Mouse (Mus musculus): ENCODE data around the gene Dtx1.

Dtx1 gene

GRCm38 (mm10) chr5:120703660-120704059, 8.1 kb downstream of the Dtx1 start:
- DNase-seq: no peak

- DNase-seq: peak; percentile 32
Measured at GRCm38 (mm10) chr5:120702969-120703368, 8.8 kb downstream of the Dtx1 start.

DNA sequence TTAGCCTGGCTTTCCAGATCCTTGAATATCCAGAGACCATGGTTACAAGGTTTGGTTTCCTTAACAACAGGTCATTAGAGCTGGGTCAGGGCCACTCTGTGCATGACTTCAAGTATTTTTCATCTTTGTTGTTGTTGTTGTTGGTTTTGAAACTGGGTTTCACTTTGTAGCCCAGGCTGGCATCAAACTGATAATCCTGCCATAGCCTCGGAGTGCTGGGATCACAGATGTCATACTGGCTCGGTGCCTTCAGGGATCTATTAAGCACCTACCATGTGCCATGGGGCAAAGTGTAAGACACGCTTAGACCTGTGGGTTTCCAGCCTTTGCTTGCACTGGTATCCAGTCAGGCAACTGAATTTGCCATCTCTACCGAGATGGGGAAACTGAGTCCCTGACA, 9.3 kb downstream of the Dtx1 start:
- DNase-seq: no peak

DNA sequence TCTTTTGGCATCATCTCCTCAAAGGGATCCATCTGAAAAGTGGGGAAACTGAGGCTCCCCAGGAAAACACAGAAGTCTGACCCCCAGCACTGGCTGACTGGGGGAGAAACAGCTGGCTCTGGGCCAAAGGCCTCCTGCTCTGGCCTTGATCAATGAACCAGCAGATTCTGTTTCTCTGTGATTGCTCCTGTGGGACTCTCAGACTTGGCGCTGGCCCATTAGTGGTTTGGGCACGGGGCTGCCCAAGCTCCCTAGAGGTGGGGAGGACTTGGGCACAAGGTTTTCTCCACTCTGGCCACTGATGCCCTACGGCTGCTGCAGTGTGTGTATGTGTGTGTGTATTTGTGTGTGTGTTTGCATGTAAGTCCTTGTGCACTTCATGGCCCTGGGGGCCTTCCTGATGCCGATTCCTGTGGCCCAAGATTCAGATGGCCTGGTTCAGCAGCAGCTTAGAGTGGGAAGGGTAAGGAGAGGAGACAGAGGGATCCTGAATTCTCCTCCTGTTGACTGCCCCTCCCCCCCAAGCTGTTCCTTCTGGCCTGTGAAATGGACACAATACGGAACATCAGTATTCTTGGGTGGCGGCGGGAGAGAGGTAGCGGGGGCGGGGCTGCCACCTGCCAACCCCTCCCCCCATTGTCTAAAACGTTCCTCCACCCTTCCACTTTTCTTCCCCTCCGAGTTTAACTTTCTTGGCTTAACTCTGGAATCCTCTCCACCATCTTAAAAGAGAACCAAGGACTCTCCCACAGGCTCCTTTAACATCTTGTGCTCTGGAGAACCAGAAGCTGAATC, 10.5 kb downstream of the Dtx1 start:
- no peak for DNase-seq

DNA sequence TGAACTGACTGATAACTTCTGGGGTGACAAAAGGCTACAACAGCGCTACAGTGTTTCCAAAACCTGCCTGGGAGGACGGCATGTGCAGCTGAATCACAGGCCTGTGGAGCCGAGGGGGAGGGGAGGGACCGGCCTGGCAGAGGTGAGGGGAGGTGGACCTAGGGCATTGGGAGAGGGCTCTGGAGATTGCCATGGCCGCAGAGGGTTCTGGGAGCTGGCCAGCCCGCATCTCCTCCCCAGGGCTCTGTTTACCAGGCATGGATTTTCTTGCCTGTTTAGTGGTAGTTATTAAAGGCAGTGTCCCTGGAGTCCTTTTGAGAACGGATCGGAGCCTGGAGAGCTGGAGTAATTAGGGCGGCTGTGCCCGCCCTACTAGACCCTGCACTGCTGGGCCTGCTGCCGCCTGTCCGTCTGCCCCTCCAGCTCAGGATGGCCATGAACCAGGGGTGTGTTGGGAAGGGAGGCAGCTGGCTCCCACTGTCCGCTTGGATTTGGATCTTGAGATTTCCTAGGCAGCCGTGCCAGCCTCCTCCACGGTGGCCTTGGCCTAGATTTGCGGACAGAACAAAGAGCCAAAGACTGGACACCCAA, 12.8 kb downstream of the Dtx1 start:
- no peak for DNase-seq

- no peak for DNase-seq
Measured at GRCm38 (mm10) chr5:120698181-120698580, 13.5 kb downstream of the Dtx1 start.

DNA sequence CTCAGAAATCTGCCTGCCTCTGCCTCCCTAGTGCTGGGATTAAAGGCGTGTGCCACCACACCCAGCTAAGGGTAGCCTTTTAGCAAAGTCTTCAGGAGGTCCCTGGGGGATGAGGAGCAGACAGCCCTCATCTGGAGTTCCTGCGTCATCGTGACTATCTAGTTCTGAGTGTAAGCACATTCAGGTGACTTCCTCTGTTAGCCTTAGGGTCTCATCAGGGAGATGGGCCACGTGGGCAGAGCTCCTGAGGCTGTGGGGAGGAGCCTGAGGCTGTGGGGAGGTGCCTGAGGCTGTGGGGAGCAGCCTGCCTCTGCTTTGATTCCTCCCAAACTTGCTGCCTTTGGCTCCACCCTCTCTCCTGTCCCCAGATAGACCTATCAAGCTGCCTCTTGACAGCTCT, 14.9 kb downstream of the Dtx1 start:
- DNase-seq: no peak

- no peak for DNase-seq
Measured at GRCm38 (mm10) chr5:120696057-120696743, 15.5 kb downstream of the Dtx1 start.

- no peak for DNase-seq
Measured at GRCm38 (mm10) chr5:120694695-120695074, 17.0 kb downstream of the Dtx1 start.

- no peak for DNase-seq
Measured at GRCm38 (mm10) chr5:120693931-120694694, 17.6 kb downstream of the Dtx1 start.

GRCm38 (mm10) chr5:120692034-120692433, 19.7 kb downstream of the Dtx1 start:
- no peak for DNase-seq

- DNase-seq: no peak
Measured at GRCm38 (mm10) chr5:120690417-120690816, 21.3 kb downstream of the Dtx1 start.

DNA sequence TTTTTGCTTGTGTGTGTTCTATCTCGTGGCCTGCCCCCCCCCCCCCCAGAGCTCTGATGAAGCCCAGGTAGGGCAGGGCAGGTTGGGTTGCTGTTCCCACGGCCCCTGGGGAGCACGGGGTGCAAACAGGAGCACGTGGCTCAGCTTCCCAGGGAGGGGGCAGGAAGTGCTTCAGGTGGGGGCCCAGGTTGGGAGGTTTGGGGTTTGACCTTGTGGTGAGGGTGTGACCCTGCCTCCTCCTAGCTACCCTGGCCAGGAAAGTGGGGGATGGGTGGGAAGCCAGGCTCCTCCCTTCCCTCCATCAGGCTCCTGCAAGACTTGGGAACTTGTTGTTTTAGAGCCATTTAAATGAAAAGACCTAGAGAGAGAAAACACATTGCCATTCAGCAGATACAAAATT, 23.3 kb downstream of the Dtx1 start:
- no peak for DNase-seq

DNA sequence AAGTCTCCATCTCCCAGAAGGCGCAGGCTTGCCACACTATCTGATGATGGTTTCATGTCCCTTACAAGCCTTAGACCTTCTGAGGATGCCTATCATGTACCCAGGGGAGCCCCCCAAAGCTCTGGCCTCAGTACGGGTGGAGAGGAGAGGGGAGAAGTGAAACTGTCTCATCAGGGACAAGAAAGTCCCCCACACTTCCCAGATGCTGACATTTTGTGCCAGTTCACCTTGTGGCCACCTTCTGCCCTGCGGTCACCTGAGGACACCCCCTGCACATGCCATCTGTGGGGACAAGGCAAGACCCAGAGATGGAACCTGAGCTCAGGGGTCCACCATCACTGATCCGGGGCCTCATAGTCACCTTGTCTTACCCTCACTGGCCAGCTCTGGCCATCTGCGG, 23.8 kb downstream of the Dtx1 start:
- no peak for DNase-seq

GRCm38 (mm10) chr5:120687484-120687851, 24.3 kb downstream of the Dtx1 start:
- DNase-seq: no peak

GRCm38 (mm10) chr5:120686749-120687483, 24.8 kb downstream of the Dtx1 start:
- no peak for DNase-seq

DNA sequence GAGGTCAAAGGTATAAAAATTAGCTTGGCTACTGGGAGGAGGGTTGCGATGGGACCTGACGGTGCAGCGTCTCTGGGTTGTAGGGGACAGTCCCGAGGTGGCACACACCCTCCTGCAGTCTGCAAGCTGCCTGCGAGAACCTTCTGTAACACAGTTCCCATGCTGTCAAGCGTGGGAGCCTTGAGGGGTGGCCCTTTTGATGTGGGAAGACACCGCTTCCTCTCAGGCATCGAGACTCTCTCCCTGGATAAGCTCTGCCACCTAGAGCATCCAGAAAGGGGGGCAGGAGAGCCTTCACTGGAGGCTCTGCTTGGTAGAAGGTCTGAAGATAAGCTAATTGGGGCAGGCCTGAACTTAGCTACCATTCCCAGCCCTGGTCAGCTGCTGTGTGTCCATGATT, 26.0 kb downstream of the Dtx1 start:
- DNase-seq: no peak

- no peak for DNase-seq
Measured at GRCm38 (mm10) chr5:120682982-120683771, 28.6 kb downstream of the Dtx1 start.

DNA sequence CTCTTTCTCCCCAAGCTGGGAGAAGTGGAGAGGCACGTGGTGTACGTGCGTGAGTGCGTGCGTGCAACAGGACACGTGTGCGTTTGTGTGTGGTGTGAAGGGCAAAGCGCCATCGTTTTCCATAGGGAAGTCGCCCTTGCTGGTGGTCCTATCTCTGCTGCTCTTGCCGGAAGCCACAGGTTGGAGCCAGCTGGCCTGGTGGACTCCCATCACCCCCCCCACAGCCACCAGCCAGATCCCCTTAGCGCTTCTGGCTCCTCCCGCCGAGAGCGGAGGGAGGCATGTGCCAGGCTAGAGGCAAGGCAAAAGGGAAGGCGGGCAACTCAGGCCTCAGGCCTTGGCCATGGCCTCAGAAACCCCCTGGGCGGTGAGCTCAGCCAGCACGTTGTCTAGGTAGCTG, 30.8 kb downstream of the Dtx1 start:
- no peak for DNase-seq

DNA sequence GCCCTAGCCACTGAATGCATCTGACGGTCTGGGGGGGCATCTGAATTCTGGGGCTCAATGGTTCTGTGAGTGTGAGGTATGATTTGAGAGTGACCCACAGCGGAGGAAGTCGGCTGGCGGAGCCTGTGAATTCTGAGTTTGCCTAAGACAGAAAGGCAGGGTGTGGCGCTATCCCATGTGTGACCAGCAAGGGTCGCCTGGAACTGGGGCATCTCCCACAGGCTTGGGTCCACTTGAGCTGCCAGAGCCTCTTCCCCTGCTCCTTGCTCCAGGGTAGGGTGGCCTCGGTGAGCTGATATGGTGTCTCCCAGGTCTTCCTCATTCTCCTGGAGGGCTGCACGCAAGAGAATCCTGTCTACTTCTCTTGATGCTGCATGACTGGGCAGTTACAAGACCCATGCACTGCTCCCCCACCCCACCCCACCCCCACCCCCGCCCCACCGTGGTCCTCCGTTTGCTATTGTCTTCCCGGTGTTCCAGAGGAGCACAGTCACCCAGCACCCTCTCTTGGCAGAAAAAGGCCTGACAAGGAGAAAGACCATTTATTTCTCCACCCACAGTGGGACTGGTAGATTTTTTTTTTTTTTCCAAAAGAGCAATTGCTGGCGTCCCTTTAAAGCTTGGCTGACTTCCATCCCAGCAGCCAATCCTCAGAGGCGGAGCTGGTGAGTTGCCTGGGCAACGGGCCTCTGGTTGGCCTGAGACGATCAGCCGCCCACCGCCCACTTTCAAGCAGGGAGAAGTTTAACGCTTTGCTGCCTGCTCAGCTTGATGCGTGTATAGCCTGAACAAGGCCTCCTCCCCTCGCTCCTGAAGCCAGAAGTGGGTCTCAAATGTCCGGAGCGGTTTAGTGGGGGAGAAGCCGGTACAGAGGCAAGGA, 31.8 kb downstream of the Dtx1 start:
- peak; percentile 69 for DNase-seq

GRCm38 (mm10) chr5:120677516-120677915, 34.2 kb downstream of the Dtx1 start:
- DNase-seq: no peak

Data from kidney, adult 18-20 months (tissue).